Mouse (Mus musculus) liver, adult 2 months (tissue): ENCODE measurements around the gene Prrt1.

Source experiments
- CTCF ChIP-seq: fragments of 200-500 bp; IDR thresholded peaks from 2 replicates; pipeline ENCODE4 v1.5.1; 2011; ENCODE audit warnings: low read depth, low read length, control low read depth
- POLR2A ChIP-seq: fragments of 200-500 bp; IDR thresholded peaks from 2 replicates; pipeline ENCODE4 v1.6.1; 2011; ENCODE audit warnings: low read length, control low read depth; ENCODE audit not compliant: insufficient read depth; ENCODE audit errors: extremely low read depth

DNA sequence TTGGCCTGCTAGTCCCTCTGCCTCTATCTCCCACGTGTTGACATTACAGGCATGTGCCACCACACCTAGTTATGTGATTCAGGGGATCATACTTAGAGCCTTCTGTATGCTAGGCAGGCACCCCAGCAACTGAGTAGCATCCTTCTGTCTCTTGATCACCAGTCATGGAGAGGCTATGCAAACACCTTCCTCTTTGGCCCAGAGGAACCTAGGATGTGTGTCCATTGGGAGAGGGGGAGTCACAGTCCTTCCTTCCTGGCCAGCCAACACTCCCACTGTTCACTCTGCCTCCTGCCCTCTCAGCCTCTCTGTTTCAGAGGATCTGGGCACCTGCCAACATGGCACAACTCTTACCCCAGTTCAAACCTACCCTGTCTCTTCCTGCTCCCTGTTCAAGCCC, 34.2 kb downstream of the Prrt1 start:
- TF ChIP-seq CTCF (no peak), POLR2A (no peak)
